Mouse (Mus musculus) embryonic facial prominence, embryonic 12.5 days (tissue): ENCODE data around the gene Cd63. TPM values are rescaled to one million over a fixed set of nuclear protein-coding genes. Genes with fewer than 3 reads are reported as not detected.

Experiments used
- ATAC-seq: fragments of 200-750 bp; cut with Nextera tagmentation; 2 replicates; pipeline ENCODE4 v1.8.0; 2017; ENCODE audit not compliant: insufficient number of reproducible peaks, insufficient read depth, low FRiP score, low TSS enrichment
- H3K27ac ChIP-seq: fragments of 300-500 bp; sonication (generic); 2 replicates; pipeline ENCODE4 v1.5.1; 2016; ENCODE audit warnings: mild to moderate bottlenecking
- H3K27me3 ChIP-seq: fragments of 300-500 bp; sonication (generic); 2 replicates; pipeline ENCODE4 v1.6.1; 2016; ENCODE audit warnings: mild to moderate bottlenecking, moderate library complexity
- H3K36me3 ChIP-seq: fragments of 300-500 bp; sonication (generic); 2 replicates; pipeline ENCODE4 v1.6.1; 2016; ENCODE audit warnings: mild to moderate bottlenecking
- H3K4me1 ChIP-seq: fragments of 300-500 bp; sonication (generic); 2 replicates; pipeline ENCODE4 v1.6.1; 2016
- H3K4me2 ChIP-seq: fragments of 300-500 bp; sonication (generic); replicated peaks from 2 replicates; pipeline ENCODE4 v1.6.1; 2016; ENCODE audit warnings: mild to moderate bottlenecking, moderate library complexity
- H3K4me3 ChIP-seq: fragments of 300-500 bp; sonication (generic); 2 replicates; pipeline ENCODE4 v1.5.1; 2016; ENCODE audit warnings: mild to moderate bottlenecking
- H3K9ac ChIP-seq: fragments of 300-500 bp; sonication (generic); 2 replicates; pipeline ENCODE4 v1.6.1; 2016; ENCODE audit warnings: mild to moderate bottlenecking, moderate library complexity
- H3K9me3 ChIP-seq: fragments of 300-500 bp; sonication (generic); 2 replicates; pipeline ENCODE4 v1.6.1; 2016; ENCODE audit warnings: mild to moderate bottlenecking, moderate library complexity
- WGBS: fragments of 180-500 bp; shearing (Covaris S2); methylation state at CpG from one replicate; pipeline ENCODE4 v1.1.7; 2016; 5-methylcytosine and 5-hydroxymethylcytosine counted together
- polyA plus RNA-seq: library from polyadenylated mRNA; unstranded; fragments of >200 nt; fragmentation: Nextera tagmentation; extraction: Ambion mirVana; gene quantifications from 2 replicates; pipeline ENCODE4 v1.2.1, GENCODE M21; 2016

Gene Cd63
- polyA plus RNA-seq, 1 experiment from 2014 or later = 465 TPM

DNA sequence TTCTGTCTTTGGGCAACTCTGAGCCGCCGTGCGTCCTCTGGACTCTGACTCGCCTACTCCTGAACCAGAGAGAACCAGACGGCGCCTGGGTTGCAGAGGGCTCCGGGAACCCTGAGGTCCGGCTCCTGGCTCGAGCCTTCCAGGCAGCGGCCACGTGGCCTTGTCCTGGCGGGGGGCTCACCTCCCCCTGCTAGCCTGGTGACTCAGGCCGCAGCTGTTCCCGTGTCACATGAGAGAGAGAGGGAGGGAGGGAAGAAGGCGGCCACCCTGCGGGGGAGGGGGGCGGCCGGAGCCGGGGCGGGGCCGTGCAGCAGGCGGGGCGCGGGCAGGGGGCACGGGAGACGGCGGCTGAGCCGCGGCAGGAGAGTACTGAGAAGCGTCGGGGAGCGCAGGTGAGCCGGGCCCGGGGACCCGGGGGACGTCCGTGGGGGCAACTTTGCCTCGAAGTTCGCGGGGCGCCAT, 8.8 kb downstream of the Cd63 start:
- Histone ChIP-seq H3K9me3 (no peaks in the 10 kb centered on the region), H3K27me3 (no peaks in the 10 kb centered on the region), H3K4me1 (peaks cover 18% of the 10 kb centered on the region), H3K4me2 (peak overlapping the region; percentile 61), H3K4me3 (peak overlapping the region; percentile 75), H3K9ac (peak overlapping the region; percentile 87), H3K27ac (peak overlapping the region; percentile 94), H3K36me3 (peaks cover 27% of the 10 kb centered on the region)
- WGBS = 1% methylated on average over 41 of the region's 41 CpGs
- peak; percentile 70 for ATAC-seq

DNA sequence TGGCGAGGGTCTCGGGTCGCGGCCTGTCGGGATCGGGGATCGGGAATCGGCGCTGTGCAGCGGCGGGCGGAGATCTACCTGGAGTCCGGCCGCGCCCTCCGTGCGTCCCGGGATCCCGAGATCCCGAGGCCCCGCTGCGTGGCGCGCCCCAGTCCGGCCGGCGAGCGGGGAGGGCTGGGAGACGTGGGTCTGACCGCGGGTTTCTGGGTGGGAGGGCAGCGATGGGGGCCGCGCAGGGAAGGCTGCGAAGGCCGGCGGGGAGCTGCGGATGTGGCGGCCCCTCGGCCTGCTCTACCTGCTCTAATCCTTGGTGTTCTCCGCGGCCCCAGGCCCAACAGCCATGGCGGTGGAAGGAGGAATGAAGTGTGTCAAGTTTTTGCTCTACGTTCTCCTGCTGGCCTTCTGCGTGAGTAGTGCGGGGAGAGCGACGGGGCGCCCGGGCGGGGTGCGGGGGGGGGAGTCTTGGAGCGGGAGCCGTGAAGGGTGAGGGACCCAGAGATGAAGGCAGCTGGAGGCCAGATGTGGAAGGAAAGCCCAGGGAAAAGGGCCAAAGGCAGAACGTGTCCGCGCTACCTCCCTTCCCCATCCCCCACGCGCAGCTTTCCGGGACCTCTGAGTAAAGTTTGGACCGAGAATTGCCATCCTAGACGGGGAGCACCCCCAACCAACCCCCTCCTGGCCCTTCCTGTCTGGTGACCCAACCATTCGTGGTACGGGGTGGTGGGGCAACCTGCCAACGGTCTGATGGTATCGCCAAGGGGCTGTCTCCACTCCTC, 9.5 kb downstream of the Cd63 start:
- Histone ChIP-seq H3K27me3 (no peaks in the 10 kb centered on the region), H3K9me3 (no peaks in the 10 kb centered on the region), H3K4me2 (peak overlapping the region; percentile 61), H3K9ac (peak overlapping the region; percentile 87), H3K4me1 (peaks cover 18% of the 10 kb centered on the region), H3K36me3 (peaks cover 32% of the 10 kb centered on the region), H3K4me3 (peak overlapping the region; percentile 75), H3K27ac (peak overlapping the region; percentile 94)
- under 1% methylated on average over 61 of the region's 66 CpGs for WGBS
- peak; percentile 6; the same call in 1 of the 2 replicates for ATAC-seq

DNA sequence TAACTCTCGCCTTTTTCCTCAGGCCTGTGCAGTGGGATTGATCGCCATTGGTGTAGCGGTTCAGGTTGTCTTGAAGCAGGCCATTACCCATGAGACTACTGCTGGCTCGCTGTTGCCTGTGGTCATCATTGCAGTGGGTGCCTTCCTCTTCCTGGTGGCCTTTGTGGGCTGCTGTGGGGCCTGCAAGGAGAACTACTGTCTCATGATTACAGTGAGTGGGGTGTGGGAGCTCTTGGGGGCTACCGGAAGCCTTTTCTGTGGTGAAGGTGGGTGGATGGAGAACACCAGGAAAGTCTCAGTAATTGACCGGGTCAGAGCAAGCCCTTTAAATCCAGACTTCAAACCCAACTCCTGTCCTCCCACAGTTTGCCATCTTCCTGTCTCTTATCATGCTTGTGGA, 10.6 kb downstream of the Cd63 start:
- peak overlapping the region; percentile 37; the same call in 1 of the 2 replicates for H3K27ac ChIP-seq
- 90% methylated on average over 6 of the region's 6 CpGs for WGBS
- H3K27me3 ChIP-seq = no peaks in the 10 kb centered on the region
- peak overlapping the region; percentile 61 for H3K4me2 ChIP-seq
- H3K4me1 ChIP-seq = peaks cover 18% of the 10 kb centered on the region
- no peaks in the 10 kb centered on the region for H3K9me3 ChIP-seq
- peak overlapping the region; percentile 75 for H3K4me3 ChIP-seq
- no peak for ATAC-seq
- peak overlapping the region; percentile 87; the same call in 1 of the 2 replicates for H3K9ac ChIP-seq
- peaks cover 41% of the 10 kb centered on the region for H3K36me3 ChIP-seq

DNA sequence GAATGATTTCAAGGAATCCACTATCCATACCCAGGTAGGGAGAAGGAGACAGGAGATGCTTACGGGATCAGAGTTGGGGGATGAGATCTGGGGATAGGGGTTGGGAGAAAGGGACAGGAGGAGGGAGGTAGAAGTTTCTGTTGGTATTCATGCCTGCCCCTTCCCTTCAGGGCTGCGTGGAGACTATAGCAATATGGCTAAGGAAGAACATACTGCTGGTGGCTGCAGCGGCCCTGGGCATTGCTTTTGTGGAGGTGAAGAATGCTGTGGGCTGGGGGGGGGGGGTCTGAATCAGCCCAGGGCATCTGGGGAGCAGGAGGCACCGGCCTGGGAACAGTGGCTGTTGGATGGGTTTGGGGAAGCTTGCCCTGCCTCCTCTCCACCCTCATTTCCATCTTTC, 11.5 kb downstream of the Cd63 start:
- H3K36me3 ChIP-seq = peaks cover 50% of the 10 kb centered on the region
- peak overlapping the region; percentile 12; the same call in 1 of the 2 replicates for H3K9ac ChIP-seq
- H3K4me2 ChIP-seq = 0 out of 2 replicates have a peak overlapping the region, but pooled peaks have one; percentile 2
- 0 out of 2 replicates have a peak overlapping the region, but pooled peaks have one; percentile 50 for H3K27ac ChIP-seq
- no peaks in the 10 kb centered on the region for H3K27me3 ChIP-seq
- H3K4me1 ChIP-seq = peaks cover 18% of the 10 kb centered on the region
- H3K4me3 ChIP-seq = no peak overlapping the region
- H3K9me3 ChIP-seq = no peaks in the 10 kb centered on the region
- no peak for ATAC-seq
- 91% methylated on average over 4 of the region's 4 CpGs for WGBS

DNA sequence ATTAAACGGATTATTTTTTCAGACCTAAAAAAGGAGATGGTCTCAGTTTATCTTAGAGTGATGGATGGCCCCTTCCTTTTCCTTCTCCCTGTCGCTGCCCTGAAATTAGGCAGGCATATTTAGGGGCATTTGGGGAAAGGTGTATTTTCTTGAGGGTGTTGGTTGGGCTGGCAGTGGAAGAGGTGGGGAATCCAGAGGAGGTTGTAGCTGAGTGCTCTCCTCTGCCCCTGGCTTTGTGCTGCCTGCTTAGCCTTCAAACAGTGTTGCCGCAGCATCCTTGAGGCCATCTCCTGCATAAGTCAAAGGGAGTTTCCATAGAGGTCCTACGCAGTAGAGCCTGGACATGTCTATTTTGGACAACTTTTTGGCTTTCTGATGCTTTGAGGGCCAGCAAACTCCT, 12.0 kb downstream of the Cd63 start:
- no peak for ATAC-seq
- Histone ChIP-seq H3K4me3 (no peak overlapping the region), H3K9me3 (no peaks in the 10 kb centered on the region), H3K9ac (peak overlapping the region; percentile 12; the same call in 1 of the 2 replicates), H3K4me2 (no peak overlapping the region), H3K36me3 (peaks cover 55% of the 10 kb centered on the region), H3K4me1 (peaks cover 18% of the 10 kb centered on the region), H3K27ac (peak overlapping the region; percentile 50; the same call in 1 of the 2 replicates), H3K27me3 (no peaks in the 10 kb centered on the region)
- 73% methylated on average over 4 of the region's 4 CpGs for WGBS

DNA sequence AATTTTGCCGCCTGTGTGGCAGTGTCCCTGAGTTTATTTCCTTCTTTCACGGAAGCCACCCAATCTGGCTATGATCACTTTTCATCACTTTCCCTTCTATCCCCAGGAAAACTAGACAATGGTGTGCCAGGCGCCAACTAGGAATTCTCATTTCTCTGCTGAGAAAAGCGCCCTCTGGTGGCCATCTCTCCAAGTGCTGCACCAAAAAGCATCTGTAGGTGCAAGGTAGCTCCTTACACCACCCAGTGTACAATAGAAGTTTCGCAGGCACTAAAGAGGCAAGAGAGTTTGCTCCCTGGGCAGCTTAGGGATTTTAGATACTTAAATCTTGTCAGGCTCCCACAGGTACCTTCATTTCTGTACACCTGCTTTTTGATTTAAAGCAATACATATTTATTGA, 12.4 kb downstream of the Cd63 start:
- H3K36me3 ChIP-seq = peaks cover 59% of the 10 kb centered on the region
- no peak overlapping the region for H3K4me2 ChIP-seq
- H3K4me3 ChIP-seq = no peak overlapping the region
- peaks cover 18% of the 10 kb centered on the region for H3K4me1 ChIP-seq
- peak overlapping the region; percentile 12; the same call in 1 of the 2 replicates for H3K9ac ChIP-seq
- no peak for ATAC-seq
- no peaks in the 10 kb centered on the region for H3K9me3 ChIP-seq
- no peaks in the 10 kb centered on the region for H3K27me3 ChIP-seq
- 10% methylated on average over 5 of the region's 5 CpGs for WGBS
- peak overlapping the region; percentile 50; the same call in 1 of the 2 replicates for H3K27ac ChIP-seq

DNA sequence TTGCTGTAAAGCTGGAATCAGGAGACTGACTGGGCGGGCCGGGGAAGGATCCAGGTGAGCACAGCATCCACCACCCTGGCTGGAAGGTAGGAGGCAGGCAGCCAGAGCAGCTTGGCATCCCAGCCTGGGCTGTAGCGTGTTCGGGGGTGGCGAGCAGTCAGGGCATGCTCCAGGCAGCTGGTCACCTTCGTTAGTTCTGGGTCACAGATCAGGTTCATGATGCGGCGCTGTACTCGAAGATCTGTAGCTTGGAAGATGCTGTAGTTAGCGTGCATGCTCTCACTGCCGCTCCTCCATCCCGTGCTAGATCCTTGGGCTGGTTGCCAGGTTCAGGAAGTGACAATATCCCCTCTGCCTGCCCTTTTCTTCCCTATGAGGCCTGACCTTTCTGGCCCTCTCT, 12.9 kb downstream of the Cd63 start:
- Histone ChIP-seq H3K4me1 (peaks cover 18% of the 10 kb centered on the region), H3K9ac (no peak overlapping the region), H3K4me2 (no peak overlapping the region), H3K4me3 (no peak overlapping the region), H3K9me3 (no peaks in the 10 kb centered on the region), H3K27me3 (no peaks in the 10 kb centered on the region), H3K36me3 (peaks cover 64% of the 10 kb centered on the region), H3K27ac (no peak overlapping the region)
- 86% methylated on average over 12 of the region's 12 CpGs for WGBS
- no peak for ATAC-seq

DNA sequence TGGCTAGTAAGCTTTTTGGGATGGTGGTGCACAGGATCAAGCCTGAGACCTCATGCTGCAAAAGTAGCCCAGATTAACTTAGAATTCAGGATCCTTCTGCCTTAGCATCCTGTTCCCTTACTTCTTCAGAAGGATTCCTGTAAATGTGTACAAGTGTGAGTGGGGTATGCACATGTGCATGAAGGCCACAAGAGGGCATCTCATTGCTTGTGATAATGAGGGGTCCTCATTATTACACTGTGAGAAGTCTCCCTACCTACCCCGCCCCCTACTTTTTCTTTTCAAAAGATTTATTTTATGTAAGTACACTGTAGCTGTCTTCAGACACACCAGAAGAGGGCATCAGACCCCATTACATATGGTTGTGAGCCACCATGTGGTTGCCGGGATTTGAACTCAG, 14.8 kb downstream of the Cd63 start:
- peaks cover 64% of the 10 kb centered on the region for H3K36me3 ChIP-seq
- 94% methylated on average over 2 of the region's 2 CpGs for WGBS
- H3K27ac ChIP-seq = no peak overlapping the region

DNA sequence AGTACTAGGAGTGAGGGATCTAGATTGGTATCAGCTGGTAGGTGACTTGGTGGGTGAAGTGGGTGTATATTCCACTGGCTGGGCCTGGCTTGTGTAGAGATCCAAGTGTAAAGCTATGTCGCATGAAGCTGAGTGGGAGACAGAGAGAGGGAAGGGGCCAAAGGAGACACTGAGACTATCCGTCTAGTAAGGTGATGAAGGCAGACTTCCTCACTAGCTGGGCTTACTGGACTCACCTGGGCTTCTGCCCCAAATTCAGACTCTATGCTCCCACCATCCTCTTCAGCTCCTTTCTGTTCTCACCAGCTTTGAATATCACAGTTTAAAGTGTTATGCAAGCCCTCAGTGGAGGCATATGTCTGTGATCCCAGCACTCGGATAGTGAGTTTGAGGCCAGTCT, 15.9 kb downstream of the Cd63 start:
- ATAC-seq = no peak
- H3K27ac ChIP-seq = no peak overlapping the region
- no peak overlapping the region for H3K4me3 ChIP-seq
- peaks cover 61% of the 10 kb centered on the region for H3K36me3 ChIP-seq
- H3K4me2 ChIP-seq = no peak overlapping the region
- peaks cover 30% of the 10 kb centered on the region for H3K4me1 ChIP-seq
- WGBS = 89% methylated on average over 3 of the region's 3 CpGs
- H3K9ac ChIP-seq = no peak overlapping the region
- H3K27me3 ChIP-seq = no peaks in the 10 kb centered on the region
- no peaks in the 10 kb centered on the region for H3K9me3 ChIP-seq

More for the DNA sequence above, 14.8 kb downstream of the Cd63 start:
- Histone ChIP-seq H3K9me3 (no peaks in the 10 kb centered on the region), H3K9ac (no peak overlapping the region), H3K4me1 (peaks cover 29% of the 10 kb centered on the region), H3K4me2 (no peak overlapping the region), H3K4me3 (no peak overlapping the region), H3K27me3 (no peaks in the 10 kb centered on the region)
- ATAC-seq = no peak

DNA sequence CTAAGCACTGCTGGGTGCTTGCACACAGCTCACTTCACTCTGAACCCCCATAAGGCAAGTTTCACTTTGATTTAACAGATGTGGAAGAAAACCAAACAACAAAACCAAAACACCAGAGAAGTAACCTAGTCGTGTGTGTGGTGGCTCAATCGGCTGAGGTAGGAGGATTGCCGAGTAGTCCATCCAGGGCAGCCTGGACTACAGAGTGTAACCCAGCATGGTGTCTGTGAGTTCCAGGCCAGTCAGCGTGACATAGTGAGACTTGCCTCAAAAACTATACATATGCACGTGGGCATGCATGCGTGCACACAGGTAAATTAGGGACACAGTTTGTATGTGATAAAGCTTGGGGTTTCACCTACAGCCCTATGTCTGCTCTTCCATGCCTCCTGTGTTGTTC, 16.6 kb downstream of the Cd63 start:
- H3K9me3 ChIP-seq = no peaks in the 10 kb centered on the region

DNA sequence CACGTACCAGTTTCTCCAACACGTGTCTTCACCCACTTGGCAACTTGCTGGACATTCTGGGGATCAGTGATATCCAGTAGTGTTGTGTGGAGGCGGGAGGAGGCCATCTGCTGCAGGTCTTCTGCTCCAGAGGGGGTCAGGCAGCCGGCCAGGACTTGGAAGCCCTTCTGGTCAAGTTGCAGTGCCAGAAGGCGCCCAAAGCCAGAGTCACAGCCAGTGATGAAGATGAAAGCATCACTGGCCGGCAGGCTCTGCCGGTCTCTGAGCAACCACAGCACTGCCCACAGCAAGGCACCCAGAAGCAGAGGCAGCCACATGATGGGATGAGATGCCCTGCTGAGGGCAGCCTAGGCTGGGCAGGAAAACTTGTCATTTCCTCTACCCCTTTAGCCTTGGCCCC, 17.5 kb downstream of the Cd63 start:
- Histone ChIP-seq H3K9ac (no peak overlapping the region), H3K4me3 (no peak overlapping the region), H3K4me2 (no peak overlapping the region), H3K4me1 (peaks cover 31% of the 10 kb centered on the region), H3K27me3 (no peaks in the 10 kb centered on the region), H3K27ac (no peak overlapping the region), H3K9me3 (no peaks in the 10 kb centered on the region), H3K36me3 (peaks cover 48% of the 10 kb centered on the region)
- WGBS = 81% methylated on average over 7 of the region's 7 CpGs
- ATAC-seq = no peak

More for the DNA sequence above, 16.6 kb downstream of the Cd63 start:
- H3K27me3 ChIP-seq = no peaks in the 10 kb centered on the region
- WGBS = 90% methylated on average over 6 of the region's 6 CpGs
- no peak overlapping the region for H3K9ac ChIP-seq
- H3K27ac ChIP-seq = no peak overlapping the region
- no peak overlapping the region for H3K4me2 ChIP-seq
- H3K4me3 ChIP-seq = no peak overlapping the region
- peaks cover 54% of the 10 kb centered on the region for H3K36me3 ChIP-seq
- ATAC-seq = no peak
- peaks cover 32% of the 10 kb centered on the region for H3K4me1 ChIP-seq

DNA sequence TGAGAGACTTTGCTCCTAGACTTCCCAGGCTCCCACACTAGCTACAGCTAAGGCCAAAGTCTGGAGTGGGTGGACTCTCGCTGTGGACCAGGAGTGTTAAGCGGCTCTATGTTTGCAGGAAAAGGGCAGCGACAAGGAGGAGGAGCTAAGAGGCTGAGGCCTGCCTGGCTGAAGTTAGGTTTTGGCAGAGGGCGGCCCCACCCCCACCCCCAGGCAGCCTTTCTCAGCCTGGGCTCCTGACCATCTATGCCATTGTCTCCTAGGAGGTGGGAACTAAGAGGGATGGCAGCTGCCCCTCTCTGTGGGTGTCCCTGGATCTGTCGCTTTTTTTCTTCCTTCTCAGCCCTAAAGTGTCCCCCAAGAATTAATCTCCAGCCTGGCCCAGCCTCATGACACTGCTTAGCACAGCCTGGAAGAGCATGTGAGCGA, 18.4 kb downstream of the Cd63 start:
- H3K27ac ChIP-seq = no peak overlapping the region; the same call in 1 of the 2 replicates

More for the DNA sequence above, 18.4 kb downstream of the Cd63 start:
- Histone ChIP-seq H3K4me3 (no peak overlapping the region), H3K4me2 (no peak overlapping the region), H3K27me3 (no peaks in the 10 kb centered on the region), H3K9ac (no peak overlapping the region), H3K36me3 (peaks cover 40% of the 10 kb centered on the region), H3K9me3 (no peaks in the 10 kb centered on the region), H3K4me1 (peaks cover 35% of the 10 kb centered on the region)
- WGBS = 19% methylated on average over 6 of the region's 6 CpGs
- ATAC-seq = no peak
